Mouse (Mus musculus) kidney, embryonic 14.5 days (tissue): ENCODE results near the gene Apol10a. TPM values are rescaled to one million over a fixed set of nuclear protein-coding genes. Genes with fewer than 3 reads are reported as not detected.
"Not testable (repeated sequence)": the region's sequence is repeated elsewhere in the genome, so short reads cannot be mapped to it uniquely, and the experiment has no call there.

Source experiments
- ATAC-seq: fragments of 200-750 bp; cut with Nextera tagmentation; 2 replicates; pipeline ENCODE4 v1.8.0; 2017; ENCODE audit warnings: moderate number of reproducible peaks, mild to moderate bottlenecking, moderate TSS enrichment, moderate library complexity; ENCODE audit not compliant: low FRiP score, low TSS enrichment
- H3K27ac ChIP-seq: fragments of 300-500 bp; sonication (generic); 2 replicates; pipeline ENCODE4 v1.5.1; 2014; ENCODE audit warnings: low read depth, mild to moderate bottlenecking, low read length, moderate library complexity, mixed read lengths
- H3K27me3 ChIP-seq: fragments of 300-500 bp; sonication (generic); 2 replicates; pipeline ENCODE4 v1.6.1; 2014; ENCODE audit warnings: mild to moderate bottlenecking, low read length; ENCODE audit not compliant: control insufficient read depth, insufficient read depth
- H3K36me3 ChIP-seq: fragments of 300-500 bp; sonication (generic); 2 replicates; pipeline ENCODE4 v1.6.1; 2014; ENCODE audit warnings: low read length, mixed read lengths; ENCODE audit not compliant: control insufficient read depth, insufficient read depth
- H3K4me1 ChIP-seq: fragments of 300-500 bp; sonication (generic); 2 replicates; pipeline ENCODE4 v1.6.1; 2014; ENCODE audit warnings: low read length, mixed read lengths; ENCODE audit not compliant: control insufficient read depth, insufficient read depth
- H3K4me2 ChIP-seq: fragments of 300-500 bp; sonication (generic); replicated peaks from 2 replicates; pipeline ENCODE4 v1.6.1; 2014; ENCODE audit warnings: low read depth, mild to moderate bottlenecking, low read length
- H3K4me3 ChIP-seq: fragments of 300-500 bp; sonication (generic); 2 replicates; pipeline ENCODE4 v1.5.1; 2014; ENCODE audit warnings: mild to moderate bottlenecking, low read length
- H3K9ac ChIP-seq: fragments of 300-500 bp; sonication (generic); 2 replicates; pipeline ENCODE4 v1.6.1; 2014; ENCODE audit warnings: low read depth, mild to moderate bottlenecking, low read length, moderate library complexity
- H3K9me3 ChIP-seq: fragments of 300-500 bp; sonication (generic); 2 replicates; pipeline ENCODE4 v1.6.1; 2016; ENCODE audit warnings: low read length; ENCODE audit not compliant: control insufficient read depth
- WGBS: fragments of 180-500 bp; shearing (Covaris S2); extraction: QIAGEN DNeasy Blood & Tissue Kit; methylation state at CpG from one replicate; pipeline ENCODE4 v1.1.7; 2014; 5-methylcytosine and 5-hydroxymethylcytosine counted together
- polyA plus RNA-seq: library from polyadenylated mRNA; unstranded; fragments of >200 nt; fragmentation: Nextera tagmentation; extraction: Ambion mirVana; gene quantifications from 2 replicates; pipeline ENCODE4 v1.2.1, GENCODE M21; 2014

Apol10a gene
- polyA plus RNA-seq, 1 experiment from 2014 or later: not detected

GRCm38 (mm10) chr15:77494694-77495093 is 17.8 kb downstream of the Apol10a start:
- ATAC-seq, H3K4me1 ChIP-seq, H3K36me3 ChIP-seq, H3K4me2 ChIP-seq, H3K27ac ChIP-seq, H3K9me3 ChIP-seq, H3K4me3 ChIP-seq, H3K27me3 ChIP-seq, H3K9ac ChIP-seq: not testable (repeated sequence)
- WGBS: 73% methylated on average over 1 of the region's 1 CpGs

DNA sequence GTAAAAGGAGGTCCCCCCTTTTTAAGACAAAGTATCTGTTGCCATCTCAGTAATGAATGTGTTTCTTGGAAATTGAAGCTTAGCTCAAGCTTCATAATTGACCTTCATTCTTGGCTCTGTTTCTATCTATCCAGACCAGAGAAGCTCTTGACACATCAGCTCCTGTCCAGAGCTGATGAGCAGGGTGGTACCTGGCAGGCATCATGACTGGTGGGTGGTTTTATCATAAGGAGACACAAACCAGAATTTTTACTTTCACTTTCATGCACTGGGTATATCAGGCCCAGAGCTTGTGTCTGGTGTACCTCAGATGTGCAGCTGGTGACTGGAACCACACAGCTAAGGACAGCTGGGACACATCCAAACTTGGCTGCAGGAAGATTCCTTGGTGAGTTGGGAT is 31.1 kb downstream of the Apol10a start, which contains the start of gene Apol11a:
Apol11a (plus strand) TSS at position 306 of the 400 bp plus-strand sequence.
- not testable (repeated sequence) for H3K4me2 ChIP-seq, H3K9ac ChIP-seq, ATAC-seq, H3K9me3 ChIP-seq, H3K36me3 ChIP-seq, H3K4me3 ChIP-seq, H3K27ac ChIP-seq, H3K27me3 ChIP-seq, H3K4me1 ChIP-seq

DNA sequence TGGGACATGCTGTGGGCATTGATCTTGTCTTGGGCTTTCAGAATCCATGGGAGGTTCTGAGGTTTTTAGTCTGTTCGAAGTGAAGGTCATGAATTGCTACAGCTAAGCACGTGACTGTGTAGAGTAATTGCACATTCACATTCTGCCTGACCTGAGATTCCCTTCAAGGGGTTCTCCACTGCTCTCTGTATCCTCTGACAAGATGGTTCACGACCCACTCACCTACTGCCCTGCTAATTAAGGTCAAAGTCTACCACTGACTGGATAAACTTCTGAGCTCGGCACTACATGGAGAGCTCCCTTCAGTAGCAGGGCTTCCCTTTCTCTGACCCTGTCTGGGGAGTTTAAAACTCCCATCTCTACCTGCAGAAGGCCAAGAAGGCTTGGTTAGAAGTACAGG is 43.7 kb downstream of the Apol10a start:
- 63% methylated on average over 4 of the region's 4 CpGs for WGBS

DNA sequence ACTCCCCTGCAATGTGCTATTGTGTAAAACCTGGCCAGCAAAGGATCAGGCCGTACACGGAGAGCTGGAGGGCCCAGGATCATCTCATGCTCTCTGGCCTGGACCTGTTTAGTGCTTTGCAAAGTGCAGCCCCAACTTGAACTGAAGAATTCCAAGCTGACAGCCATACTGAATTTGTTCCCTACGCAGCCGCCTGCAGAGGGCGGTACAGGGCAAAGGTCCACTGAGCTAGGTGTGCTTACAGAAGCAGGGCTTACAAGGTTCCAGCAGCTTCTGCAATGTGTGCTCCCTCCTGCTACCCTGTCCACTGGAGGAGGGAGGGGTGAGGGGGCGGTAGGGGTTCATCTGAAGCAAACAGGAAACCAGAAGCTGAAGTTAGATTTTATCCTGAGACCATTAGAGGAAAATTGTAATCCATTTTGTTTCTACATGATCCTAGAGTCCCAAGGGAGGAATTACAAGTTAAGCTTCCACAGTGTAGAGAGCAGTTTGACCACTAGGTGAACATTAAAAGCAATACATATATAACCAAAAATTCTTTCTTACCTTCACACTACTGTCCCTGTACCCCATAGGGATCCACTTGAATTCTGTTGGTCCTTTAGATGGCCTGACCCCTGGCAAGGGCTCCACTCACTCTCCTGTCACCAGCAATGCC is 46.5 kb downstream of the Apol10a start:
- H3K9me3 ChIP-seq, H3K27ac ChIP-seq, H3K36me3 ChIP-seq, H3K27me3 ChIP-seq, H3K4me3 ChIP-seq, H3K4me2 ChIP-seq, H3K4me1 ChIP-seq, H3K9ac ChIP-seq: not testable (repeated sequence)
- 19% methylated on average over 6 of the region's 6 CpGs for WGBS
- ATAC-seq: peak; percentile 46; the same call in 1 of the 2 replicates

More for the DNA sequence above, 43.7 kb downstream of the Apol10a start:
- not testable (repeated sequence) for H3K9me3 ChIP-seq, H3K4me1 ChIP-seq, H3K9ac ChIP-seq, H3K4me3 ChIP-seq, H3K4me2 ChIP-seq, ATAC-seq, H3K27ac ChIP-seq, H3K36me3 ChIP-seq, H3K27me3 ChIP-seq

DNA sequence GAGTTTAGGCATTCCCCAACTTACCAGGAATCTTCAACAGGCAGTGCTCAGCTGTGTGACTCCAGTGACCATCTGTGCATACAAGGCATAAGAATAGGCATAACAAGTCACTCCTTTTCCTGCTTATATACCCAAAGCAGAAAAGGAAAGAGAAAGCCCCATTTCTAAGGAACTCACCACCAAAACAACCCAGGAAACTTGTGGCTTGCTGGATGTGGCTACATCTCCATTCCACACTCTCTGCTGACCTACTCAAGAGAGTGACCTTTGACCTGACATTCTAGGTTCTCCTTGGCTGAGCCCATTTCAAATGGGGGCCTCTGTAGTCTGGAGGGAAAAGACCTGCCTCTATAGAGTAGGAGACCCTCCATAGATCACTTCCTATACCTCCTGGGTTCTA is 56.4 kb downstream of the Apol10a start, which contains the start of gene Apol7c:
Apol7c (minus strand) TSS at position 101 of the 400 bp plus-strand sequence.
- H3K4me3 ChIP-seq: no peak within 1 kb of the TSS
- H3K27ac ChIP-seq: no peak within 1 kb of the TSS
- ATAC-seq: no peak

DNA sequence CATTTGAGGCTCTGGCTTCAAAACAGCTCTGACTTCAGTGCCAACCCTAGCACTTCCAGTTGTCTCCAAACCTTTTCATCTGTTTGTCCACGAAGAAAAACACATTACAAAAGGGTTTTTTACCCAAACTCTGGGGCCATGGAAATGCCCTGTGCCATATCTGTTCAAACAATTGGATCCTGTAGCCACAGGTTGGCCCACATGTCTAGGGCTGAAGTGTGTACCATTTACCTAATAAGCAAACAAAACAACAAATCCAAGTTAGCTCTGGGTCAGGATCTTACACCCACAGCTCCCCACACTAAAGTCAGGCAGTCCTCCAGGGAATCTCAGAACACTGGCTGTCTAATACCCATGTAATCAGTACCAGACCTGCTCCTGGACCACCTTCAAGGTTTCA is 62.4 kb downstream of the Apol10a start:
- ATAC-seq, H3K4me2 ChIP-seq, H3K27me3 ChIP-seq, H3K4me1 ChIP-seq, H3K9ac ChIP-seq, H3K36me3 ChIP-seq, H3K27ac ChIP-seq, H3K4me3 ChIP-seq, H3K9me3 ChIP-seq: not testable (repeated sequence)
- 46% methylated on average over 1 of the region's 1 CpGs for WGBS

More for the DNA sequence above, 56.4 kb downstream of the Apol10a start, which contains the start of gene Apol7c:
- no peaks in the 10 kb centered on the region for H3K27me3 ChIP-seq
- no peak within 1 kb of the TSS for H3K9ac ChIP-seq
- no peaks in the 10 kb centered on the region for H3K4me1 ChIP-seq
- H3K9me3 ChIP-seq: no peaks in the 10 kb centered on the region
- no peak within 1 kb of the TSS for H3K4me2 ChIP-seq
- no peaks in the 10 kb centered on the region for H3K36me3 ChIP-seq

Other genes with a start within 250 kb of the Apol10a start
- 57.6 and 64.6 TPM in 2 replicates for gene Rbfox2, start 170.0 kb upstream of the Apol10a start, polyA plus RNA-seq
- not detected in 2 replicates for gene Apol7a, start 77.9 kb upstream of the Apol10a start, polyA plus RNA-seq
- not detected in 2 replicates for gene Apol9a, start 65.9 kb upstream of the Apol10a start, polyA plus RNA-seq
- gene Apol7b, start 29.6 kb upstream of the Apol10a start, polyA plus RNA-seq: not detected in 2 replicates
- gene Apol11a, start 31.2 kb downstream of the Apol10a start, polyA plus RNA-seq: not detected in 2 replicates
- not detected in 2 replicates for gene Apol7c, start 56.3 kb downstream of the Apol10a start, polyA plus RNA-seq
- not detected in 2 replicates for gene 1700025B11Rik, start 84.8 kb downstream of the Apol10a start, polyA plus RNA-seq
- 0.09 and 0.18 TPM in 2 replicates for gene Apol10b, start 119.1 kb downstream of the Apol10a start, polyA plus RNA-seq
- gene Gm36245, start 122.2 kb downstream of the Apol10a start, polyA plus RNA-seq: not detected in 2 replicates
- gene Apol11b, start 166.2 kb downstream of the Apol10a start, polyA plus RNA-seq: not detected in 2 replicates
- not detected in 2 replicates for gene Apol7e, start 221.8 kb downstream of the Apol10a start, polyA plus RNA-seq